Mouse (Mus musculus): ENCODE measurements around the gene Pik3r1. TPM values are rescaled to one million over a fixed set of nuclear protein-coding genes. Genes with fewer than 3 reads are reported as not detected.

The Pik3r1 gene
- total RNA-seq, 2 experiments from 2014 or later: 25.4 to 27.0 TPM

GRCm38 (mm10) chr13:101738769-101739168, 29.2 kb downstream of the Pik3r1 start:
- peak; percentile 74 for DNase-seq

- peak; percentile 2 for DNase-seq
Measured at GRCm38 (mm10) chr13:101736521-101737387, 31.3 kb downstream of the Pik3r1 start.

- DNase-seq: no peak
Measured at GRCm38 (mm10) chr13:101735364-101736120, 32.5 kb downstream of the Pik3r1 start.

GRCm38 (mm10) chr13:101734227-101734626, 33.8 kb downstream of the Pik3r1 start:
- no peak for DNase-seq

GRCm38 (mm10) chr13:101732675-101733074, 35.3 kb downstream of the Pik3r1 start:
- no peak for DNase-seq

- DNase-seq: no peak
Measured at GRCm38 (mm10) chr13:101731777-101732176, 36.2 kb downstream of the Pik3r1 start.

- no peak for DNase-seq
Measured at GRCm38 (mm10) chr13:101730351-101730750, 37.7 kb downstream of the Pik3r1 start.

- DNase-seq: peak; percentile 30
Measured at GRCm38 (mm10) chr13:101729248-101730055, 38.6 kb downstream of the Pik3r1 start.

- DNase-seq: no peak
Measured at GRCm38 (mm10) chr13:101728816-101729215, 39.2 kb downstream of the Pik3r1 start.

- DNase-seq: no peak
Measured at GRCm38 (mm10) chr13:101728300-101728699, 39.7 kb downstream of the Pik3r1 start.

- DNase-seq: no peak
Measured at GRCm38 (mm10) chr13:101727837-101728236, 40.2 kb downstream of the Pik3r1 start.

- DNase-seq: no peak
Measured at GRCm38 (mm10) chr13:101726922-101727321, 41.1 kb downstream of the Pik3r1 start.

GRCm38 (mm10) chr13:101721901-101722595, 46.0 kb downstream of the Pik3r1 start:
- DNase-seq: no peak

GRCm38 (mm10) chr13:101721154-101721553, 46.9 kb downstream of the Pik3r1 start:
- no peak for DNase-seq

GRCm38 (mm10) chr13:101719312-101719870, 48.6 kb downstream of the Pik3r1 start:
- peak; percentile 64 for DNase-seq

- DNase-seq: no peak
Measured at GRCm38 (mm10) chr13:101718744-101719143, 49.3 kb downstream of the Pik3r1 start.

- no peak for DNase-seq
Measured at GRCm38 (mm10) chr13:101717836-101718235, 50.2 kb downstream of the Pik3r1 start.

GRCm38 (mm10) chr13:101713429-101714088, 54.5 kb downstream of the Pik3r1 start:
- DNase-seq: no peak

- DNase-seq: no peak
Measured at GRCm38 (mm10) chr13:101712720-101713428, 55.1 kb downstream of the Pik3r1 start.

- DNase-seq: no peak
Measured at GRCm38 (mm10) chr13:101712099-101712498, 55.9 kb downstream of the Pik3r1 start.

Data from gastrocnemius, postnatal 25 days (tissue).